Mouse (Mus musculus): Measurements from ENCODE around the gene Zeb2.

Zeb2 gene

DNA sequence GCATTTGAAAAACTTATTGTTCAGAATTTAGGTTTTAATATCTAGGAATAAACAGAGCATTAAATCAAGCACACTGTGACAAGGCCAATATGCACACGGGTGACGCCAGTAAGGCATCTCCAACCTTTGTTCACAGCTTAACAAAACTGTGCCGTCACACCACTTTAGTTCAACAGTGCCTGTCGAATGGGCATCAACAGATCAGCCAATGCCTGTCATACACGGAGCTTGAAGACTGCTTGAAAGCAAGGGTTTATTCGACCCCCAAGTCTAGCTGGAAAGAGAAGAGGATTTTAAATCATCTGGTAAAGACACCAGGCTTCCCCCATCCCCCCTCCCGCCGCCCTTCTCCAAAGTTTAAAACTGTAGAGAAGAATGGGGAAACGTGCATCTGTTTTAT lies 21.4 kb downstream of the Zeb2 start:
- DNase-seq = no peak

DNA sequence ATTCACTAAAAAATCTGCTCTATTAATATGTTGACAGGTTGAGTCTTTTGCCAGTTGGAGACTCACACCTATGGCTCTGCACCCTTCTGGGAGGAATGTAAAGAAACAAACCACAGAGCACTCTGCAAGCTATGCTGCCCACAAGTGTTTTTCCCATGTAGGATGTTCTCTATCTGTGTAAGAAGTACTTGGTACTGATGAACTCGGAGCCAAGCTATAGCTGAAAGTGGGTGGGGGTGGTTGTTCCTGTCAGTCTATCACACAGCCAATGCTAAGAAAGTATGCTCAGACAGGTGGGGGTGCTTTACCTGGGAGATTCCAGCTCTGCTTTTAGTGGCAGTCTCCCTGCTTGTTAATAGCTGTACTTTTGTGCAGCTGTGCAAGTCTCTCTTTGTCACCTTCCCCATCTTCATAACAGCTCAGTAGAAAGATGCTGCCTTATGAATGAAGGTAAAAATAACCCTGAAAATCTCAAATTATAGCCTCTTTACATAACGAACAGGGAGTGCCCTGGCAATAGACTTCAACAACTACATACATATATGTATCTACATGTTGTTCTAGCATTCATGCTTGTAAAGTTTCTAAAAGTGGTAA lies 22.7 kb downstream of the Zeb2 start:
- no peak for DNase-seq

DNA sequence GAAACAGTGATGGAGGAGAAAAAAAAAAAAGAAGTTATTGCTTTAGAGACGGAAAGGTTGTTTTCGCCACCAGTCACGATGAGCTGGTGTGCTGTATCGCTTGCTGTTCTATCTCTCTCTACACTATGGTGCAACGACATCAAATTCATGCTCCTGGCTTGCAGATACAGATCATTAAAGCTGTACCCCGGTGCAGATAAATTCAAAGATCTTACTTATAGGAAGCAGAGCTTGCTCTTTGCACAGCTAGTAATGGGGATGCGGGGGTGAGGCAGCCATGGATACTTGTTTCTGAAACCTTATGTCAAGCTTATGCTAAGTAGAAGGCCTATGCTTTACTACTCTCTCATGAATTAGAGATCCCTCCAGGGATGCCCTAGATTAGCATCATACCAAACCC lies 23.7 kb downstream of the Zeb2 start:
- no peak for DNase-seq

DNA sequence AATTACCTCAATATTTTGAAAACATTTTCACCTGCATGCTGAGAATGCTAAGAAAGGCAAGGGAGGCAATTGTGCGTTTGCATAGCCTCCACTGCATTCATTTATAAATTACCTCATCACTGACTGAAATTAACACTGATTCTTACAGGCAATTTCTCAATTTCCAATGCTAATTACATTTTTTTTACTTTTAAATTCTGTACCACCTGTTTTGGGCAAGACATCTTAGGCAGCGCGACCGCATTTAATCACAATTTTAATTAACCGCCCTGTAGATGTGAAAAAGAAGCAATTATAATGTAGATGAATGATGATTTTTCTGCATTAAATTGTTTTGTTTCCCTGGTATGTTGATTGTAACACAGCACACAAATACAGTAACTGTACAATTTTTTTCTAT lies 24.5 kb downstream of the Zeb2 start:
- no peak for DNase-seq

DNA sequence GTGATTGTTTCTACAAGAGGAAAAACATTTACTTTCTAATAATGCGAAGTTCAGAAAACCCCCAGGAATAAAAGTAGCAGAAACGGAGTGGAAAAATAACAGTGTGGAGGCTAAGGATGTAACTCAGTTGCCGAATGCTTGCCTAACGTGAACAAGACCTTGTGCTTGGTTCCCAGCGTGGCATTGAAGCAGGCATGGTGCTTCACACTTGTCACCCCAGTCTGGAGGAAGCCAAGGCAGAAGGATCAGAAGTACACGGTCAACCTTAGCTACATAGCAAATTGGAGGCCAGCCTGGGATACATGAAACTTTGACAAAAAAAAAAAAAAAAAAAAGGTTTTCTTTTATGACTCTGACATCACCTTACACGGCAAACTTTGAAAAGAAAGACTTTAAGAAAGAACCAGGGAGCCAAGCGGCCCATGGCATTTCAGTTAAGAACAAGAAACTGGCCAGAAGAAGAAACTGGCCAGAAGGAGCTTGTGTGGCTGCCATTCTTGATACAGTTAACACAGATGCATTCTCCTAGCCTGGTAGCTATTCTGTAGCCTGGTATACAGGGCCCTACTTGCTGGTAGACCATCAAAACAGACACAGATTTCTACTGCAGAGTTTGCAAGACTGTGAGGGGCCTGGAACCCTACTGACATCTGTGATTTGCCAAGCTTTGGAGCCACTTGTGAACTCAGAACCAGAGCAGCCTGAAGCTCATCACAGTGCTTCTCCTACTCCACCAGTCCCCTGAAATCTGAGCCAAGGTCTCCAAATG lies 26.5 kb downstream of the Zeb2 start:
- no peak for DNase-seq

DNA sequence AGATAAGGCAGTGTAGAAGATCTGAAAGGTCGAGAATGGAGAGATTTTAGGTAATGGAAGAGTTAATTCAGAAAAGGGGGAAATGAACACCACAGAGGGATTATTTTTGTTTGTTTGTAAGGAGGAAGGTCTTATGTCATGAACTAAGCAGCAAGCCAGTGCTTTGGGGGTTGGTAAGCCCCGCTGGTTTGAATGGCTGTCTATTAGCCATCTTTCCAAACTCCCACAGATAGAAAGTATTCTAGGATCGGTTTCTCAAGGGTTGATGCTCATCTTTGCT lies 28.0 kb downstream of the Zeb2 start:
- no peak for DNase-seq

DNA sequence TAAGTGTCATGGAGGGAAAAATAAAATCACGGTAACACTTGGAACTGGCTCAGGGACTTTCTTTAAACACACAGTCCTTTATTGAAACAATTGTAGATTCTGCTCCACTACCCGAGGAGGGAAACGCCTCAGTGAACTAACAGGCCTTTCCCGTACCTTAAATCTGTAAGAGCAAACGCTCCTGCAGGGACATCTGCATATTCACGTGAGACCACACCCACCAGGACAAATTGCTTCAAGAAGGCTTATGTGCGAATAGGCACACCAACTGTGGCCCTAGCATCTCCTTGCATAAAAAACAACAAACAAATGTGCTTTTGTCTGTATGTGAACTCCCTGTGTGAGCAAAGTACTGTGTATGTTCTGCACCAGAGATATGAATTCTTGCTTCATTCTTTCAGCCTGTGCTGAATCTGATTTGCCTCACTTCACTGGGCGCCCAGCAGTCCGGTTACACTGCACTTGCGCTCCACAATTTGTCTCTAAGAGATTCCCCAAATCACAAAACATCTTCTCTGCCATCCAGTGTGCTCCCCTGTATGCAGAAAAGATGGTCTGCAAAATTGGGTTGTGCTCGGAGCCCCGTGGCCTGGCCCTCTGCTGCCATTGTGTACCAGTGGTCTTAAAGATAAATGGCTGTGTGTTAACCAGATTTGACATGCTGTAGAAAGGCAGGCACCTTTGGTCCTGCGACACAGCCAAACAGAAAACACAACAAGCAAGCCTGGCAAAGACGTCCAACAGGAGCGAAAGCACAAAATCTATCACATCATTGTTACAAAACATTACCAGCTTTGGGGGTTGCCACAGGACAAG lies 28.6 kb downstream of the Zeb2 start:
- DNase-seq = no peak

DNA sequence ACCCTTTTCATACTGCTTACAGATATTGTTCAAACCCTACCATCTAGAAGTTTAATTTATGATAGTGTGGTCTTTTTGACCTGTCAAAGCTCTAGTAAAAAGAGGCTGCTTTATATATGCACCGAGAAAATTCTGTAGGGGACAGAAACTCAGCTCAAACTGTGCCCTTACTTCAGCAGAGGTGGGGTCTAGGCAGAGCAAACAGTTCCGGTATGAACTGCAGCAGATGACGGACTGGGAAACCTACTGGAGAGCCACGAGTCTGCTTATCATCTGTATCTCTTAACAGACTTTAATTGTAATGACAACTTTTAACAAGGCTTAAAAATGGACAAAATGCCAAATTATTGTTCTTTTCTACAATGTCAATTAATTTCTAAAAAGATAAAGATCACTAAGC lies 30.0 kb downstream of the Zeb2 start:
- DNase-seq = no peak

DNA sequence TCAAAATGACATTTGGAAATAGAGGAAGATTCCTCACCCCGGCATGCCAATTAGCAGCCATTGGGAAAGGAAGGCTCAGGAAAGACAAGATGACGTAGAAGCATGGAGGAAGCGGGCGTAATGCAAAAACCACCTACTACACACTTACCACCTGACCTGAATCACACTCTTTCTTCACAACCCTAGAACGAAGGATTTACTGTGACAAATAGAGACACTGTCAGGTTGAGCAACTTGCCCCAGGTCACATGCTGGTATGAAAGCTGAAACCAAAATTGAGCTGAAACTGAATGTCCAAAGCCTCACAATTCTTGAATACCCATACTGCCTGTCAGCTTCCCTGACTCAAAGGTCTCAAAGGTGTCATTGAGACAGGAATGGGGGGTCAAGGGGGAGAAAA lies 31.5 kb downstream of the Zeb2 start:
- DNase-seq = no peak

DNA sequence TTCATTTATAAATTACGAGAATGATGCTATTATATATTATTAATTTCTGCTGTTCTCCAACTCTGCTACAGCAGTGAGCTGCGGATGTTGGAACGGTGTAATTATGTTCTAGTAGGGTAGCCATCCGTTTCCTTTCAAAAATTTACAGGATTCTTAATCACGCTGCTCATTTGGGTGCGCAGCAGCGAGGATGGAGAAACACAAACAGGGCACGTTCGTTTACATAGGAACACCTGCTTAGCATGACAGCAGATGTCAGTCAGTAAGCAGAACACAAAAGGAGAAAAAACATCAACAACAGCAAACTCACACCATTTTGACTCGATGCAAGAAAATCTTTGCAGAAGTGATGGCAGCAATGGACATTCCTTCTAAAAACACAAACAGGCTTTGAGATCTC lies 34.2 kb downstream of the Zeb2 start:
- no peak for DNase-seq

DNA sequence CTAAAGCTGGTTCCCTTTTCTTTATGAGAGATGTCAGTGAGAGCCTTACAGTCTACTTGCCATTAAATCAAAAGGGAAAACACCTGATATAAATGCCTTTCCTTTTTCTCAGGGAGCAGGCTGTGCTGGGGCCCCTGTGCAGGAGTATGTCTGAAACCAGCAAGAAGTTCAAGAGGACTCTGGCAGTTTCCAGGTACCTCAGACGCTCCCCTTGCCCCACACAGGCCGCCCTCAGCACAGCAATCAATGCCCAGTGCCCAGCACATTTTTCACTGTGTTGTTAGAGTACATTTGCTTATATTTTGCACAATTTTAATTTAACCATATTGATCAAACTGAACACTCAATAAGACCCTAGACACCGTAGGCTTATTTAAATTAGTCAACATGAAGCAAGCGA lies 35.6 kb downstream of the Zeb2 start:
- DNase-seq = no peak

DNA sequence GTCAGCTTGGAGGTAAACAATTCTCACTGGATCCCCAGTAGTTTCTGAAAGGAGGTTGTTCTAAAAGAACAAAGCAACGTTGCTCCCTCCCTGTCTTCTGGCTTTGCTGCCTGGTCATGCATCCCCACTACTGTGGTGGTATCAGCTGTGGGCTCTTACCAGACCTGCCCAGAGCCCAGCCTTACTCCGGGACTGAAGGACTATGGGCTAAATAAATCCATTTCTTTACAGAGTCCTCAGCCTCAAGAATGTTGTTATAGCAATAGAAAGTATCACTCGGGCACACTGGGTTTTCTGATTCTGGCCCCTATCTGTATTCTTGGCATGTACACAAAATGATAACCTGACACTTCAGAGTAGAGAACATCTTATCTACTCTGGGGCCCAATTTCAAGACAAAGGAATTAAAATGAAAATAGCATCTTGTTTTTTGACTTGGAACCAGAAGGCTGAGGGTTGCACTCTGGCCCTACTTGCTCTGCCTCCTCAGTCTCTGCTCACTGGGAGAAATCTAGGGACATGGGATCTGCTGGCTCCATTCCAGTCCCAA lies 39.2 kb downstream of the Zeb2 start:
- DNase-seq = no peak

DNA sequence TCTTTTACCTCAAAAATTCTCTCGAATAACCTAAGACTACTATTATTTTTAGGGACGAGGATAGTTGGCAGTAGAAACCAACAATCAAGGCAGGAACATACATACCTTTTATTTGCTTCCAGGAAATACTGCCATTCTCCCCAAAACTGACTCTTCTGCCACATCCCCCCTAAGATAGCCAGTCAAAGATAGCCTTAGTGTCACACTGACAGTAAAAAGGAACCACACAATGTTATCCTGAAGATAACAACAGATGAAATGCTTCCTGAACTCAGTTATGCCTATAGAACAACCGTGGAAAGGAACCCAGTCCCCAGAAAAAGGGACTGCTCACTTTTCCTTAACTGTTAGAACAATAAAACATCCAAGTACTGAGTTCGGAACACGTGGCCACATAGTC lies 39.8 kb downstream of the Zeb2 start:
- no peak for DNase-seq

DNA sequence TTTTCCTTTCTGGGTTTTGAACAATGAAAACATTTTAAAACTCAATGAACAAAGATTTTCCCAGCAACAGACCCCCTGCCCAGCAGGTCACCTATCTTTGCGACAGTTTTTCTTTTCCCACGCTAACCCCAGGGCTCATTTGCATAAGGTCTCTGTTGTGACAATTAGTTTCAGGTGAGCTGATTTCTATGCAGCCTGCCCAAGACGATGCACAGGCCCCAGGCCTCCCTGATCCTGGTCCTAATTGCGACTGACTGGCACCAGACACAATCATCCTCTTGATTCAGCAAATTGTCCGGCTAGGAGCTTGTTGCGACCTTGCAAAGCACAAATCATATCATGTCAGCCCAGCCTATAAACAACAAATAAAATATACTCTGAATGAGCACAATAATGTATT lies 44.2 kb downstream of the Zeb2 start:
- no peak for DNase-seq

DNA sequence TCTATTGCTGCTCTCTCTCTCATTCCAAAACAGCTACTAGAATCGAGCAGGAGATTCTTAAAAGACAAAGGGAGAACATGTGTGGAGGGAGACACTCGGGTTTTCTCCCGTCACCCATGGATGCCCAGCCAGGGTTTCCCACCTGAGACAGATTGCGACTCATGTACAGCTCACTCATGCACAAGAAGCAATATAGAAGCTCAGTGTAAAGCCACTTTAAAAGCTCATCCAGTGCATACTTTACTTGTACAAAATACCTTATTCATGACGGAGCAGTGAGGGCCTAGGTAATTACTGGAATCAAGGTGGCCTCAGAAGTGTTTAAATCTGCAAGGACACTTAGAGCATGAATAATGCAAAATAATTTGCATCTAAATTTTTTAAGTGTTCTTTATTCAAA lies 45.9 kb downstream of the Zeb2 start:
- DNase-seq = no peak

DNA sequence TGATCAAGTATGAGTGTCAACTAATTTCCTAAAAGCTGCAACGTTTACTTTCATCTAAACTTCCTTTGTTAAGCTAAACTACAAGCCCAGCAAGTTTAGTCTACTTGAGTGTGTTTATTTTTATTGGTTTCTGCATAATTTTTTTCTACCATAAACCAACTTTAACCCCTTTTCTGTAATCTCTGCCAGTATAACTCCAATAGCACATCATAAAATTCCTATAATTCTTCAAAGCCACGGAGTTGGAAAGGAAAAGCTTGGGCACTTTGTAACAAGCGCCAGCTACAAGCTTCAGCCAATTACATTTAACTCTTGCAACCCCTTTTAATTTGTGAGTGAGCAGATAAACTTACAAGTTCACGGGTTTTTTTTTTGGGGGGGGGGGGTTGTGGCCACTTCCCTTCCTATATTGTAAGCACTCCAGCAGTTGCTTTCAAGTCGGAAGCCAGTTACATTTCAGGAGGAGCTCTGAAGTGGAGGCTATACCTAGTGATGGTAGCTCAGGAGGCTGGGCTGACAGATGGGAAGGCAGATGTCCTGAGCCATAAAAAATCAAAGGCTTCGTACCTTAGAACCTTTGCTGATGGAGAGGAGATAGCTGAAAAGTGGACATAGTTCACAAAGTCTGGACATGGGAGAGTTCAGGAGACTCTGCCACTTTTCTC lies 46.5 kb downstream of the Zeb2 start:
- DNase-seq = no peak

DNA sequence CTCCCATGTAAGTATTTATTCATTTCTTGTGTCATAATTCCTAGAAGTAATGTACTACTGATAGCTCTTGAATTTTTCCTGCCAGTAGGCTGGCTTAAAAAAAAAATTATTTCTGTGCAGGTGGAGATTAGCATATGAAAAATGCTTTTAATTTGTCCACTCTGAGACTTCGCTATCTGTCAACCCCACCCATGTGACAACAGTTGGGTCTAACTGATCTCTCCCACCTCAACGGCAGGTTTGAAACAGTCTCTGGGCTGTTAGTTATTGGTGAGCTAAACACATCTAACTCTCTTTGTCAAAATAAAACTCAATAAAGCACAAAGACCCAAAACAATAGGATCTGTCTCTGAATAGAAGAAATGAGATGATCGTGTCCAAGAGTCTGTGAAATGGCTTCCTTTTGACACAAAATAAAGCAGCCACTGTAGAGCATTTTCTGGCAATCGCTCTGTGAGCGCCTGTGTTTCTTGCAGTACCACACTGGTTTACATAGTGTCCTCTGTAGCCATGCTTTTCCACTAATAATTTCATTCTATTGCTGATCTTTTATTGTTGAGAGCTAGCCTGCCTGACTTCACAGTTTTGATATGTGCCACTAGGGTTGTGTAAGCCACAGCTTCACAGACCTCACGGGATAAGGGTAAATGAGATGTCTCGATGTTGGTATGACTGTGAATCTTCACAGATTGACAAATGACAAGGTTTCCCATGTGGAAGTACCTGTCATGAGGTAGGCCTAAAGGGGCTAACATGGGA lies 48.2 kb downstream of the Zeb2 start:
- DNase-seq = no peak

DNA sequence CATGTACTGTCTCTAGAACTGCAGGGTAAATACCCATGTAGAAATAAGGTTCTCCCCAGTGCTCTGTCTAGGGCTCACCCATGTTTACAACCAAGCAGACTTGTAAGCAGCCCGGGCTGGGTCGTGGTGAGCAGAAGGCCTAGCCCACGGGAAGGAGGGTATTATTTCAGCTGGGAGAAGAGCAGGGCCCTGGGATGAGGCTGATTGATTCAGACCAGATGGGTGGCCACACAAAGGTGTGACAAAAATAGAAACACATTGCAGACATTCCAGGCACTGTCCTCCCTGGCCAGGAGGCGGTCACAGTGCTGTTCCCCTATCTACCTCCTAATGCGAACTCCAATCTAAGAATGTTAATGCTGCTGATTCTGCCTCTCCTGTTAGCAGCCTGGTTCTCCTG lies 50.1 kb downstream of the Zeb2 start:
- DNase-seq = no peak

DNA sequence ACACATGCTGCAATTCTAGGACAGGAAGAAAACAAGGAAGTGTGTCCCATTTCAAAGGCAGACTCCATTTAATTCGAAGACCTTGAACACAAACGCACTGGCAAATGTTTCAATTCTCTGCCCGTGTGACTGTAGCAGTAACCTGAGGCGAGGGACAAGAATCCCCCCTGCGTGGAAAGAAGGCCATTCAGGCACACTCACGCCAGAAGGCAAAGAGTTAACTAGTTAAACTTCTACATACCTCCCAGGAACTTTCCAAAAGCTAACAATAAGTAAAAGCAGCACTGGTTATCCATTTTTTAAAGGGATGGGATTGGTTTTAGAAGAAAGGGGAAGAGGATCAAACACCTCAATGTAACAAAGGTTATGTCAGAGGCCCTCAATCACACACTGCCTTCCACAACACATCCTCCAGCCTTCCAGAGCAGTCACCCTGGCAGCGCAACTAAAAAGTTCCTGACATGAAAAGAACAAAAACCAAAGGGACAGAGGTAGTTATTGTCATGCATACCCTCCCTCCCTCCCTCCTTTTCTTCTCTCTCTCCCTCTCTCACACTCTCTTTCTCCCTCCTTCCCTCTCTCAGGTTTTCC lies 53.8 kb downstream of the Zeb2 start:
- DNase-seq = no peak

DNA sequence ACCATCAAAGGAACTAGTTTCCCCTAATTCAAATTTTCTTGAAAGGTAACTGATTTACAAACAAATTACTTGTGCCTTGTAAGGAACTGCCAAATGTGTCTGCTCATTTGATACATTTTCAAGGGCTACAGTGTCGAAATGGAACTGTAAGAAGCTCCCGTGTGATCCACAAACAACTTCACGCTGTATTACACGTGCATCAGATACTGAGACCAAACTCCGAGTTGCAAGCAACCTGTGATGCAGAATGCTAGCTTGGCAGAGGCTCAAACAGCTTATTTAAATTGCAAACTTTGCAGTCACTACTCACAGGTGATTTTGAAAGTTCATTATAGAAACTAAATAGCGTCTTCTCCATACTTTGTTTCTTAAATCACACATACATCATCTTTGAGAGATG lies 55.1 kb downstream of the Zeb2 start:
- no peak for DNase-seq

DNA sequence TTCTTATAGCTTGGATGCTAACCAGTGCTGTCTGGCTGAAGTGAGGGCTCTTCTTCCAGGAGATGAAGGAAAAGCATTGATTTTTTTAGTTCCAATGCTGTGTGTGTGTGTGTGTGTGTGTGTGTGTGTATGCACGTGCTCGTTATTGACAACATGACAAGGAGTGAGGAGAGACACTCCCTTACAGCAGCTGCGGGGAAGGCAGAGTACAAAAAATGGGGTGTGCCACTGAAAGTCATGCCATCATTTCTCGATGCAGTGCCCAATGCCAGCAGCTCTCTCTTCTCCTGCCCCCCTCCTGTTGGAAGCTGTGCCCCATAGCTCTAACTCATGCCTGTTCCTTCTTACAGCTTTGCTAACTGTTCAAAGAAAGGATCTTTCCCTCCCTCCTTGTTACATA lies 56.4 kb downstream of the Zeb2 start:
- DNase-seq = no peak

DNA sequence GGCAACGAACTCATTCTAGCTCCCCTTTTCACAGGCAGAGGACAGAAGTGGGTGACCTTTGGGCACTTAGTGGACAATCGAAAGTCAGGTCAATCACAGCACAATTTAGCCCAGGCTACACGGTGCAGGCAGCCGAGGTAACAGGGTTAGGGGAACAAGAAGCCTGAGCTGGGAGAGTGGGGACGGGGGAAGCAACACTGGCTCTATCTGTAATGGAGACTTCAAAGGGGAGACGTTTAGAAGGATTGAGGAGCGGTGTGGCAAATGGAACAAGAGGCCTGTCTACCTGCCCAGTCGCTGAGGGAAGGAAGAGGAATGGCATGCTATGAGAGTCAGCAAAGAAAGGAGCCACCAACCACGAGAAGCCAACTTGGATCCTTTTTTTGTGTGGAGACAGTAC lies 57.0 kb downstream of the Zeb2 start:
- DNase-seq = no peak

DNA sequence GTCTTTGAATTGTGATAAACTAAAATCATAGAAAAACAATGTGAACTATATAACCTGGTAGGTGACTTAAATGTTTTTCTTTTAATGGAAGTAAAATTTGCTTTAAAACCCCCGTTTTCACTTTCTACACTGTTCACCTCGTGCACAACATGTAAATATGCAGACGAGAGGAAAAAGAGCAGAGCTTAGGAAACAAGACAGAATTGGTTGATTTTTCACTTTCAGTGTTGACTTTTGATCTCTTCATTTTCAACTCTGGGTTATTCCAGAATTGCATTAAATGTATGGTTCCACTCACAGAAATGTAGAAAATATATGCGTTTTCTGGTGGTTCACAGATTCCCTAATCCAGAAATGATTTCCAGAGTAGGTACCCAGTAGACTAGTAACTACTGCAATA lies 57.6 kb downstream of the Zeb2 start:
- DNase-seq = no peak
